Mouse (Mus musculus): ENCODE measurements around the gene Nxnl2. TPM values are rescaled to one million over a fixed set of nuclear protein-coding genes. Genes with fewer than 3 reads are reported as not detected.

Gene Nxnl2
- 0.85 TPM for polyA plus RNA-seq (2014; fragmentation: Illumina TruSeq; extraction: RNeasy Lipid Tissue Mini Kit (QIAGEN cat#74804); ENCODE audit: insufficient read depth, low read depth, low replicate concordance)

DNA sequence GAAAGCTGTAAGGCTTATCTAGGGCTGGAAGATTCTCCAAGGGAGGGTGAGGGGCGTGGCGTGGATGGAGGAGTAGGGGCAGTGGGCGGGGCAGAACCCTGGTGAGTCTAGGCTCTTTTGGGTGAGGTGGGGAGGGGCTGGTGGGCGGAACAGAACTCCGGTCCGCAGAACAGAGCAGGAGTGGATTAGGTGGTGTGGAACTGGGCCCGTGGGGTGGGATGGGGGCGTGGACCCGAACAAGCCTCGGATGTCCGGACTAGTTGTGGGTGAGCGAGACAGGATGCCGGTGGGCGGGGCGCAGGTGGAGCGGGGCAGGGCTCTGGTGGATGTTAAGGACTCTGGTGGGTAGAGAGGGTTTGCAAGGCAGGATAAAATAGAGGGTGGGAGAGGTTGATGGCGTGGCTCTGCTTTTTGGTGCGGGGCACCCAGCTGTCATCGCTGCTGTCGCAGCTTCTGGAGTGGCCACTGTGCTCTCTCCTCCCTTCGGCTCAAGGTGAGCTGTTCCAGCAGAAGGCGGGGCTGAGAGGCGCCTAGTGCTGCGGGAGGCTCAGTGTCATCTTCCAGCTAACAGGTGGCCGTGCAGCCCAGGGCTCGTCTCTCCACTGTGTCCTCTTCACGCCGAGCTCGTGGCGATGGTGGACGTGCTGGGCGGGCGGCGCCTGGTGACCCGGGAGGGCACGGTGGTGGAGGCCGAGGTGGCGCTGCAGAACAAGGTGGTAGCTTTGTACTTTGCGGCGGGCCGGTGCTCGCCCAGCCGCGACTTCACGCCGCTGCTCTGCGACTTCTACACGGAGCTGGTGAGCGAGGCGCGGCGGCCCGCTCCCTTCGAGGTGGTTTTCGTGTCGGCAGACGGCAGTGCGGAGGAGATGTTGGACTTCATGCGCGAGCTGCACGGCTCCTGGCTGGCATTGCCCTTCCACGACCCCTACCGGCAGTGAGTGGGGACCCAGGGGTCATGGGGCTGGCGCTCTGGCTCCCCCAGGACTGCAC is at the start of gene Nxnl2:
Gene Nxnl2, plus strand, starts transcription at position 332 of the 990 bp plus-strand sequence.

Other genes starting within 250 kb of the Nxnl2 start
- 23.3 TPM for gene Spin1, start 70.1 kb upstream of the Nxnl2 start, polyA plus RNA-seq (2014; fragmentation: Illumina TruSeq; extraction: RNeasy Lipid Tissue Mini Kit (QIAGEN cat#74804); ENCODE audit: insufficient read depth, low read depth, low replicate concordance)
- 15.8 TPM for gene S1pr3, start 237.6 kb downstream of the Nxnl2 start, polyA plus RNA-seq (2014; fragmentation: Illumina TruSeq; extraction: RNeasy Lipid Tissue Mini Kit (QIAGEN cat#74804); ENCODE audit: insufficient read depth, low read depth, low replicate concordance)